Mouse (Mus musculus): Measurements from ENCODE around the gene Creg1. TPM values are rescaled to one million over a fixed set of nuclear protein-coding genes. Genes with fewer than 3 reads are reported as not detected.

Gene Creg1
- 10 to 100 TPM; 46.5 to 65.7 (median 56.5) TPM for total RNA-seq (2022)

- peak; percentile 95 for DNase-seq
Measured at GRCm38 (mm10) chr1:165763635-165764372, at the start of gene Creg1. Gene Creg1 (plus strand): TSS chr1:165763746.

GRCm38 (mm10) chr1:165713798-165714197 is 49.7 kb upstream of the Creg1 start:
- no peak for DNase-seq

GRCm38 (mm10) chr1:165716426-165716825 is 47.1 kb upstream of the Creg1 start:
- DNase-seq, result no peak

DNA sequence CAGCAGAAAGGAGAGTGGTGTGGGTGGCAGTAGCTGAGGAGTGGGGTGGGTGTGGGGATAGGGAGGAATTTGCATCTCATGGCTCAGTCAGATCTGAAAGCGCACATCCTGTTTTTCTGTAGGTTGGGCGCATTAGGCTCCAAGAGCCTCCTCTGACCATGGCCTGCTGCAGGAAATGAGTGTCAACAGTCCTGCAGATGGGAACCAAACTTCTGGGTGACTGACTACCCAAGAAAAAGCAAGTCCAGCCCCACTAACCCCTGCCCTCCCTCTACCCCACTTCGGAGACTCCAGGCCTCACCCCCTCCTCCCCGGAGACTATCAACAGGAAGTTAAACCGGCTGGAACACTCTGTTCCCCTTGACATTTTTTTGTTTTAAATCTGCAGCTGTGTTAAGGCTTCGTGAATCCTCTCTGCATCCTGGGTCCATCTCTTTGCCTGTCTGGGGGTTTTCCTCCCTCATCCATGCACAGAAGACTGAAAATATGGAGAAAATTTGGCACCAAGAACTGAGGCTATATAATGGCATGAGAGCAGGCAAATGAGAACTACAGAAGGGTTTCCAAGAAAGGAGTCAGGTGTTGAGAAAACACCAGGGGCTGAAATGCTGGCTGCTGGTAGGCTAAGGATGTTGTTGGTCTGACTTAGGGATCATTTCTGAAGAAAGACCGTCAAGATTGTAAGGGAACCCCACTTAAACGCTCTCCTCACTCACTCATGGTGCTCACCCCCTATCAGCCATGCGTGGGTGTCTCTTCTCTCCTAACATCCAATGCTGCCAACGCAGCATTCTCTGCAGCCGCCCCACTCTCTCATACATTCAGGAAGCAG is 45.6 kb upstream of the Creg1 start:
- peak; percentile 55 for DNase-seq

DNA sequence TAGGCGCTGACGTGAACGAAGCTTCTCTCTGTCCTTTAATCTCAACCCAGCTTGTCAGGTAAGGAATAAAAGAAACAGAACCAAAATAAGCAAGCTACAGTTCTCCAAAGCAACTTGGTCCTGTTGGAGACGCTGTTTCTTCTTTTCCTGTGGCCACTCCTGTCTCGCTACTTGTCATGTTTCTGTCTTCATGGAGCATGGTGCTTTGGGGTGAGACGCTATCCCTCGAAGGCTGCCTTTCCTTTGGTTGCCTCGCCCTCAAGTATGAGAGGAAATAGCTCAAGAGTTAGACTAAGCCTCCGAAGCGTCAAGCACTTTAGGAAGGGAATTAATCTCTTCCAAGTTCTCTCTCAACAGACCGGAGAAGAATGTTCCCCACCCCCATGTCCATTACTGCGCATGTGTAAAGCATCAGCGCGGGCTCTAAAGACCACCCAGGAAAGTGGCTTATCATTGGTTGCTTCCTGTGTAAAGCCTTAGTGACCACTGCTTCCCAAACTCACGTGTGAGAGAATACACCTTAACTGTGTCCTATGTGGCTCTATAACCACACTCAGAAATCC is 44.9 kb upstream of the Creg1 start:
- no peak for DNase-seq

DNA sequence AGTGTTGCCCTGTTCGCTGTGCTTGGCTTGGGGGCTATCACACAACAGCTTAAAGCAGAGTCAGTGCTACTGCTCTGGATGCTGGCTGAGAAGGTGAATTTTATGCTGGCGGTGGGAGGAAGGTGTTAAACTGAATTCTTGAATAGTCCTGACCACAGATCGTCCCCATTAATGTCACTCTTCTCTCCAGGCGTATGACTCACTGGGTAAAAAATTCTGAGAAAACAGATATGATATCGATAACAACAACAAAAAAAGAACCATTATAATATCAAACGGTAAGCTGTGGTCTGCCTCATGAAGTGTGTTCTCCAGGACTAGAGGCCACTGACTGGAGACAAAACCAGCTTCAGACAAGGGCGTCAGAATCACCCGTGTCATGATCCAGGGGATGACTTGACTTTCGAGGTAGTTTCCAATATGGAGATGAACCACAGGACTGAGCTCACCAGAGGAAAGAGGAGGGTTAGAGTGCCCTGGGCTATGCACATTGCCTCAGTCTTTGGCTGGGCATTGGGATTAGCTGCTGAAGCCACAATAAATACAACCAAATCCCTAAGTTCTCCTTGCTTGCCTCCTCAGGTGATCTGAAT is 40.9 kb upstream of the Creg1 start:
- DNase-seq, result no peak

- DNase-seq, result no peak
Measured at GRCm38 (mm10) chr1:165724219-165725033, 39.1 kb upstream of the Creg1 start.

GRCm38 (mm10) chr1:165725039-165725644 is 38.4 kb upstream of the Creg1 start:
- no peak for DNase-seq

DNA sequence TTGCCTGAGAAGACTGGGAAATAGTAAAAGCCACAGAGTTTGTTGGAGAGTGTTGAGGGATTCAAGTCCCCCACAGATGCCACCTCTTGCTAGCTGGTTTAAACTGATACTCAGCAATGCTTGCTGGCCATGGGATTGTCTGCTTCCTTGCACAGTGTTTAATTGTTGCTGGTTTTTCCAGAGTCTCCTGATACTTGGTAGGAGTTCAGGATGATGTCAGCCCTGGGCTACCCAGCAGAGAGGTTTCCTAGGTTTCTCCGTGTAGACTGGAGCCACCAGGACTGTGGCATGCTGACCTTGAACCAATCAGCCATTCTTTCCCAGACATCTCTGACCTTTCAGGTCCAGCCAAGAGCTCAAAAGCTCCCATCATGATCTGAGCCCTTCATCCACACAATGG is 36.6 kb upstream of the Creg1 start:
- no peak for DNase-seq

- DNase-seq, result no peak
Measured at GRCm38 (mm10) chr1:165728057-165728639, 35.4 kb upstream of the Creg1 start.

DNA sequence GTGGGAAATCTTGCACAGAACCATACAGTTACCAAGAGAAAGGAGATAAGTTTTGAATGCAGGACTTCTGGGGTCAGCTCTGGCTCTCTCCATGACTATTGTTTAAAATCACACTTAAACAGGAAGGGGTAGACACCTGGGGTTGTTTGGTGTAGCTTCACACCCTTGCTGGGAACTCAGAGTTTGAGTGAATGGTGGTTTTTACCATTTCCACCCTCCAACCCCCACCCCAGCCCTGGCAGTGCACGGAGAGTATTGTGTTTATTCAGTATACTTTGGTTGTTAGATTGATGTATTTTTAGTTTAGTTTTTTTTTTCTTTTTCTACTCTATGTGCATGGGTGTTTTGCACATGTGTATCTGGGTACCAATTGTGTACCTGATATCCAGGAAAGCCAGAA is 33.4 kb upstream of the Creg1 start:
- no peak for DNase-seq

DNA sequence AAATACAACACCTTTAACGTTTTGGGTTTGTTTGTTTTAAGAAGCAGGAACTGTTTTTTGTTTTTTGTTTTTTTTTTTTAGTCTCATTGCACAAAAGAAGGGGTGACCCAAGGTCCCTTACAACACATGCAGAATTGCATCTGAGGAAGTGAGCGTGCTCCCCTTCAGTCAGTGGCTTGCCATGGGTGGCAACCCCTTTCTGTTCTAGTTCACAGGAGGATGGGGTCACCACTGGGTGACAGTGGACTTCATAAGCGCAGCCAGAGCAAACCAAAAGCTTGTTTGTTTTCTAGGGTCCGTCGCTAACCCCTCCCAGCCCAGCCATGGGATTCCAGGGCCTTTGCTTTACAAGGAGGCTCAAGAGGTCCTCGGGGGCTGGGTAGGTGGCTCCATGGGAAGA is 32.0 kb upstream of the Creg1 start:
- no peak for DNase-seq

GRCm38 (mm10) chr1:165734840-165735239 is 28.7 kb upstream of the Creg1 start:
- DNase-seq, result no peak

DNA sequence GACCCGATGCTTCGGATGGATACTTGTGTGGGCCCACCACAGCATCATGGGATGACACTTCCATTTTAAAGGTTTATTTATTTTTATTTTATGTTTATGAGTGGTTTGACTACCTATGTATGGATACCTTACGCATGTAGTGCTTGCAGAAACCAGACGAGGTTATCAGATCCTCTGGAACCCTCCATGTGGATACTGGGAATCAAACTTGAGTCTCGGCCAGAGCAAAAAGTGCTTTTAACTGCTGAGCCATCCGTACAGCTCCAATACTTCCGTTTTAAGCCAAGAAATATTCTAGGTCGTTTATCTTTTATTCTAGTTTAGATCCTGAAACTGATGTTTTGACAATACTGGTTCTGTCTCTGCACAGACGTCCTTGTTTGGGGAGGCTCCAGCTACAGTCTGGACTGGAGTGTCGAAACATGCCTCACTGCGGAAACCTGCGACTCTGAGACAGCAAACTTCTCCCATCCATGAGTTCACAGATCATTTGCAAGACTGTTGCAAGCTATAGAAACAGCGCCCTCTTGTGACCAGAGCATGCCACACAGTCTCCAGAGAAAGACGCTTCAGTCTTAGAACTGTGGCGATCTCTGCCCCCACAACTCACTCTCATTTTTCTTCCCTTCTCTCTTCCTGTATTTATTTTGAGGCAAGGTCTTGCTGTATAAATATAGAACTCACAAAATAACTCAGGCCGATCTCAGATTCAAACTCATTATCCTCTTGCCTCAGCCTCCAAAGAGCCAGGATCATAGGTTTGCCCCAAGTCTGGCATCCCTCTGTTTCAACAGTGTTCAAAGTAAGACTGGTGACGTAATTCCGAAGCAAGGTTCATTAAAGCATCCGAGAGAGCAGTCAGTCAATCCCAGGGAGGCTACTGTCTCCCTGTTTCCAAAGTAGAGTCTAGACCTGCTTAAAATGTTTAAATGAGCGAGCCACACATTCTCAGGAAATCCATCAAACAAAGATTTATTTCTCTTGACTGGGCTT is 27.4 kb upstream of the Creg1 start:
- peak; percentile 70 for DNase-seq

DNA sequence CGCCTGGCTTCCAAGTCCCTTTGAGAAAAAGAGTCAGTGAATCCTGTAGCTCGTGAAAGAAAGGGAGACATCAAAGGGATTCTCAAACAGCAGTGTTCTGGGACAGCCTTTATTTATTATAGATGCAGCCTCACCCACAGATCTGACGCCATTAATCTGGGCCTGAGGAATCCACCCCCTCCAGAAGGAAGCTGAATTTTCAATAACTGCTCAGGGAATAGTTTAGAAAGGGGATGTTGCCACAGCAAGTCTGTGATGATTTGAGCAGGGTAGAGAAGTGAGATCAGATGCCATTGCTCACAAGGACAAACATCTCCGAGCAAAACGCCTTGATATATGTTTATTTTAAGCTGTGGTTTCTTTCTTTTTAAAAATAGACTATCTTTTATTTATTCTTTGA is 26.1 kb upstream of the Creg1 start:
- DNase-seq, result no peak

DNA sequence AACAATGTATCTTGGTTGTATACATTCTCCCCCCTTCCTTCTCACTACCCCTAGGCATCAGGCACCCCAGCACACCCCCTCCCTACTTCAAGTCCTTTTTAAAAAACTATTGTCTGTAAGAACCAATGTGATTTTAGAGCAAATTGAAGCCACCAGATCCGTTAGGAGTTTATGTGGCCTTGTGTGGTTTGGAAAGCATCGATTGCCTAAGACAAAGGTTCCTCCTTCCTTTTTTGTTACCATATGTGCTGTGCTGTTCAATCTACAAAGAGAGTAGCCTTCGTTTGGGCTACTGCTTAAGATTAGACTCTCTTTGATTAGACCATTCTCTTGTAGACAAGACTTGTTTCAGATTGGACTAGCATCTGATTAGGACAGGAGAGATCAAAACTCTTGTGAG is 25.7 kb upstream of the Creg1 start:
- DNase-seq, result no peak

DNA sequence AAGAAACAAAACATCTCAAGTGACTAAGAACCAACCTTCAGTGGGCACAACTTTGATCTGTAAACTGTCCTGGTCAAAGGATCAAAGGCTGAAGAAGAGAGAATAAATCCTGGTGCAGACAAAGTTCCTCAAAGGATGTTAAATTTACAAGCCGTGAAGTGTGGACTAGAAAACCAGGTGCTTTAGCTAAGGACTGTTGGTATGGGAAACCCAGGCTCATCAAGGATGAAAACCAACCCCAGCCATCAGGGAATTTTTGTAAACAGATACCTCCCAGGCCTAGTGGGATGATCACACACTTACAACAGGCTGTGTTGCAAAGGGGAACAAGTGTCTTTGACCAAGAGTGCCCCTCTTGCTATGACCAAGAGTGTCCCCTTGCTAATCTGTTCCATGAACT is 24.6 kb upstream of the Creg1 start:
- DNase-seq, result no peak

- DNase-seq, result no peak
Measured at GRCm38 (mm10) chr1:165741989-165742388, 21.6 kb upstream of the Creg1 start.

DNA sequence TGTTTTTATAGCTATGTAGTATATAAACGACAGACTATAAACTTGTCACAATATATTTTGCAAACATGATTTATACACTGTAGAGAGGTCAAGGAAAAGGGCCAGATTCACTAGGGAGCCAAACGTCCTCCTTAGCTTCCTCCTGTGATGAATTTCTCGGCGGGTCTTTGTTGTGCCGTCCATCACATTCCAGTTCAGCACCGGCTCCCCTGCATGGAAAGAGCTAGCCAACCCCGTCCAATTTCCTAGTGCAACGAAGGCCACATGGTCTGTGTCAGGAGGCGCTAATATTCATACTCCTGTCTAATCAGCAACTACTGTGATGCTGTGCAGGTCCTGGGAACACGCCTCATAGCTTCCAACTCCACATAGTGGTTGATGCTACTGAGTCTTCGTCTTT is 15.5 kb upstream of the Creg1 start:
- no peak for DNase-seq

DNA sequence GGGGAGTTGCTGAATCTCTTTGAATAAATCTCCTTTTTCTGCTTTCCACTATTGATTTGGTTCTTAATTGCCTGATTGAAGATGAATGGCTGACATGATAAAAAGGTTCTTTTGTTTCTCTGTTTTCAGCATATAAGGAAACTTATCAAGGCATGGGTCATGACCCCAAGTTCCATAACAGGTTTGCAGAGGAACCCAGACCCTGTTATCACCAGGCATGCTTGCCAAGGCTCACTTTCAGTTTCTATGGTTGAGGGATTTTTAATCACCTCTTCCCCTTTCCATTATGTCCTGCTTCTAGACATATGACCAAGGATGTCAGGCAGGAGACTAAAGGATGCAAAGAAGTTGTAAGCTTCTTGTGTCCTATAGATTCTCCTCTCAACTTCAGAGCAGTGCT is 12.4 kb upstream of the Creg1 start:
- DNase-seq, result no peak
